Mouse (Mus musculus) cerebellum, adult 2 months (tissue): ENCODE measurements at regions not wholly inside any gene's neighbourhood (a gene's known extent, or its start where the extent isn't known, plus 50 kb on each side); places are given as distances from the start of the nearest gene placed in this dataset.

ENCODE experiments used
- CTCF ChIP-seq: fragments of 200-500 bp; IDR thresholded peaks from 2 replicates; pipeline ENCODE4 v1.5.1; 2011; ENCODE audit warnings: low read depth, mild to moderate bottlenecking, control low read depth, low read length, moderate library complexity, borderline replicate concordance; ENCODE audit not compliant: insufficient read depth
- POLR2A ChIP-seq: fragments of 200-500 bp; IDR thresholded peaks from 2 replicates; pipeline ENCODE4 v1.6.1; 2011; ENCODE audit warnings: low read length, control low read depth, borderline replicate concordance; ENCODE audit not compliant: insufficient read depth

DNA sequence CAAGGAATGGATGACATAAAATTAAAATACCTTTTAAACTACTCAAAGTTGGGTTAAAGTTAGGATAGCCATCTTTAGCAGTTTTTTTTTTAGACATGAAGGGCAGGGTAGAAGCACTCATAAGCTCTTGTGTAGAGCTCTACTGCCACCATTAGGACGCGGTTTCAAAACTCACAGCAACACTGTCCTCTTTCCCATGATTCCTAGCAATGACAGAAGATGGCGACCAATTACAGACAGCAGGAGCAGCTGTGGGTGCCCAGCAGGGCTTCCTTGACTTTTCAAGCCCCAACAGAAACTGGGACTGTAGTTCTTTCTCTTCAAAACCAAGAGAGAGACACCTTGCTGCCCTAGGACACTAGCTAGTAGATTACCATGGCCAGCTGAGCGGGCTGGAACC, 171.5 kb upstream of the Olfr1324 start:
- TF ChIP-seq CTCF (no peak), POLR2A (no peak)
